8 mouse cellular contexts compared by ENCODE assay signal in genomic region chr4:128795596-128795995, GRCm38 (mm10). TPM values are rescaled to one million over a fixed set of nuclear protein-coding genes. Genes with fewer than 3 reads are reported as not detected.
DNase-seq lines count a peak whose midpoint lies in the region; ATAC-seq and TF ChIP-seq lines count a peak whose summit lies in the region.

No protein-coding gene starts in this region.

- H3K27me3 ChIP-seq in intestine, embryonic 15.5 days (replicated peaks), result no peaks in the 10 kb centered on the region
- H3K27me3 ChIP-seq in intestine, embryonic 16.5 days (replicated peaks; ENCODE audit: control insufficient read depth, insufficient read depth, low read length), result no peaks in the 10 kb centered on the region

- peak; percentile 89 for DNase-seq in brain, embryonic 14.5 days (ENCODE audit: low read depth)
- DNase-seq in gastrocnemius, adult 18-20 months (ENCODE audit: low spot score), result no peak
- no peak for DNase-seq in right cerebral cortex, postnatal 36 days (ENCODE audit: low spot score in 2 of 2)

- no peaks in the 10 kb centered on the region for H3K36me3 ChIP-seq in intestine, embryonic 15.5 days
- H3K36me3 ChIP-seq in intestine, embryonic 16.5 days (ENCODE audit: control insufficient read depth, insufficient read depth, low read length), result no peaks in the 10 kb centered on the region

- H3K4me3 ChIP-seq in intestine, embryonic 15.5 days (replicated peaks), result no peak overlapping the region
- no peak overlapping the region for H3K4me3 ChIP-seq in intestine, embryonic 16.5 days (ENCODE audit: low read length)

- peaks cover 16% of the 10 kb centered on the region for H3K4me1 ChIP-seq in intestine, embryonic 15.5 days (replicated peaks)
- peaks cover 17% of the 10 kb centered on the region for H3K4me1 ChIP-seq in intestine, embryonic 16.5 days (ENCODE audit: control insufficient read depth, insufficient read depth, low read length)

- H3K9ac ChIP-seq in intestine, embryonic 15.5 days, result no peak overlapping the region
- H3K9ac ChIP-seq in intestine, embryonic 16.5 days (ENCODE audit: low read depth, low read length), result no peak overlapping the region

- ATAC-seq in intestine, embryonic 15.5 days, result peak; percentile 59
- ATAC-seq in intestine, embryonic 16.5 days, result no peak
- peak; percentile 33 for ATAC-seq in granulocyte monocyte progenitor cell, adult 5-6 weeks (replicated peaks; ENCODE audit: poor library complexity, severe bottlenecking)
- ATAC-seq in megakaryocyte-erythroid progenitor cell, adult 5-6 weeks (replicated peaks; ENCODE audit: low FRiP score, low TSS enrichment, poor library complexity, severe bottlenecking), result peak; percentile 28; the same call in 1 of the 2 replicates
- ATAC-seq in cerebellum, adult (ENCODE audit: insufficient number of reproducible peaks, low FRiP score, low TSS enrichment), result no peak

- no peak overlapping the region for H3K4me2 ChIP-seq in intestine, embryonic 15.5 days (replicated peaks)
- no peak overlapping the region for H3K4me2 ChIP-seq in intestine, embryonic 16.5 days (ENCODE audit: low read depth, low read length)

- H3K9me3 ChIP-seq in intestine, embryonic 15.5 days, result no peaks in the 10 kb centered on the region
- H3K9me3 ChIP-seq in intestine, embryonic 16.5 days (ENCODE audit: control insufficient read depth, low read length), result no peaks in the 10 kb centered on the region

- no peak for TF ChIP-seq POLR2A in brain, embryonic 14.5 days (IDR thresholded peaks at IDR 0.05; ENCODE audit: borderline replicate concordance, extremely low read depth, insufficient read depth, insufficient read length, poor library complexity, severe bottlenecking)

- H3K27ac ChIP-seq in intestine, embryonic 15.5 days, result no peak overlapping the region
- H3K27ac ChIP-seq in intestine, embryonic 16.5 days (ENCODE audit: low read length), result no peak overlapping the region

- no peak for TF ChIP-seq CTCF in brain, embryonic 14.5 days (IDR thresholded peaks at IDR 0.05; ENCODE audit: borderline replicate concordance, extremely low read depth, insufficient read depth, insufficient read length)

- WGBS in intestine, embryonic 15.5 days, result 15% methylated on average over 9 of the region's 9 CpGs
- WGBS in intestine, embryonic 16.5 days, result 17% methylated on average over 9 of the region's 9 CpGs

RNA-seq across cellular contexts. Expression of gene Zfp362, which starts 10.2 kb away (rescaled TPM):
- polyA plus RNA-seq in intestine, embryonic 15.5 days (2015; fragmentation: Nextera tagmentation; extraction: Ambion mirVana), result 22.8 and 23.5 TPM in 2 replicates
- polyA plus RNA-seq in intestine, embryonic 16.5 days (2015; fragmentation: Nextera tagmentation; extraction: Ambion mirVana), result 20.1 and 20.3 TPM in 2 replicates
- 70.0 and 94.1 TPM in 2 replicates for polyA plus RNA-seq in brain, embryonic 14.5 days (2012; rRNA removed)
- total RNA-seq in granulocyte monocyte progenitor cell, adult 5-6 weeks (2014; fragmentation: Nextera tagmentation), result 32.7 and 40.1 TPM in 2 replicates
- 3.7 and 4.4 TPM in 2 replicates for total RNA-seq in granulocyte monocyte progenitor cell, adult 5-6 weeks (2017)
- total RNA-seq in megakaryocyte-erythroid progenitor cell, adult 5-6 weeks (2014; fragmentation: Nextera tagmentation), result 28.5 and 38.2 TPM in 2 replicates
- 2.8 and 7.4 TPM in 2 replicates for total RNA-seq in megakaryocyte-erythroid progenitor cell, adult 5-6 weeks (2017)
- total RNA-seq in gastrocnemius, adult 18-20 months (2021), result 1 to 10 TPM; 9.7 TPM

RNA-seq across cellular contexts. Expression of gene A3galt2, which starts 40.4 kb away (rescaled TPM):
- 0.08 and 0.13 TPM in 2 replicates for polyA plus RNA-seq in intestine, embryonic 15.5 days (2015; fragmentation: Nextera tagmentation; extraction: Ambion mirVana)
- 0.07 and 0.09 TPM in 2 replicates for polyA plus RNA-seq in intestine, embryonic 16.5 days (2015; fragmentation: Nextera tagmentation; extraction: Ambion mirVana)
- polyA plus RNA-seq in brain, embryonic 14.5 days (2012; rRNA removed), result 4.6 and 5.0 TPM in 2 replicates
- not detected in 2 replicates for total RNA-seq in granulocyte monocyte progenitor cell, adult 5-6 weeks (2014; fragmentation: Nextera tagmentation)
- total RNA-seq in granulocyte monocyte progenitor cell, adult 5-6 weeks (2017), result 0.04 TPM in 1 of 2 replicates, not detected in the other
- total RNA-seq in megakaryocyte-erythroid progenitor cell, adult 5-6 weeks (2014; fragmentation: Nextera tagmentation), result 0.31 TPM in 1 of 2 replicates, not detected in the other
- total RNA-seq in megakaryocyte-erythroid progenitor cell, adult 5-6 weeks (2017), result not detected in 2 replicates
- total RNA-seq in gastrocnemius, adult 18-20 months (2021), result not detected

Comparison
In these comparisons a context has a peak if more than half of its experiments do, and no peak if none do; other contexts are left out.
1. ATAC-seq: peak in intestine, embryonic 15.5 days (single experiment), granulocyte monocyte progenitor cell, adult 5-6 weeks (single experiment) and megakaryocyte-erythroid progenitor cell, adult 5-6 weeks (single experiment); none in intestine, embryonic 16.5 days (single experiment) and cerebellum, adult (single experiment).